Mouse (Mus musculus): ENCODE data around the gene Cdk9. TPM values are rescaled to one million over a fixed set of nuclear protein-coding genes. Genes with fewer than 3 reads are reported as not detected.

Cdk9 gene
- polyA plus RNA-seq, 1 experiment from 2014 or later, result 63.2 TPM

DNA sequence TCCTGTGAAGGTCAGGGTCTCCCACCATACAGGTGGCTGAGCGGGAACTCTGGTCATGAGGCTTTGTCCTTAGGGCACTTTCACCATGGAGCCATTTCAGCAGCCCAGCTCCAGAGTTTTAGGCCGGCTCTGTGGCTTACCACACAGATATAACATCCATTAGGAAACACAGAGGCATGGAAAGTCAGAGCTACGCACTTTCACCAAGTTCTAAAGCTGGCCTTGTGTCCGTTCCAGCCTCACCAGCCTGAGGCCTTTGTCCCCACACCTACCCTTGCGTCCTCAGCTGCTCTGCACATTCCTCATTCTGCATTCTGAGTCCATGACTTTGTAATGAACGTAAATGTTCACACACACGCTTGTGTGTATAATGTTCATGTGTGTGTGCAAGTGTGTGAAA lies 7.9 kb downstream of the Cdk9 start:
- H3K27me3 ChIP-seq (replicated peaks), result no peaks in the 10 kb centered on the region
- no peak for ATAC-seq (ENCODE audit: extremely low read depth, insufficient number of reproducible peaks, low FRiP score, low TSS enrichment)
- H3K4me3 ChIP-seq, result no peak overlapping the region
- H3K9ac ChIP-seq, result no peak overlapping the region
- H3K36me3 ChIP-seq, result peaks cover 83% of the 10 kb centered on the region
- no peaks in the 10 kb centered on the region for H3K4me1 ChIP-seq
- H3K4me2 ChIP-seq, result no peak overlapping the region
- WGBS, result 88% methylated on average over 7 of the region's 7 CpGs
- H3K27ac ChIP-seq (replicated peaks), result no peak overlapping the region
- no peaks in the 10 kb centered on the region for H3K9me3 ChIP-seq

DNA sequence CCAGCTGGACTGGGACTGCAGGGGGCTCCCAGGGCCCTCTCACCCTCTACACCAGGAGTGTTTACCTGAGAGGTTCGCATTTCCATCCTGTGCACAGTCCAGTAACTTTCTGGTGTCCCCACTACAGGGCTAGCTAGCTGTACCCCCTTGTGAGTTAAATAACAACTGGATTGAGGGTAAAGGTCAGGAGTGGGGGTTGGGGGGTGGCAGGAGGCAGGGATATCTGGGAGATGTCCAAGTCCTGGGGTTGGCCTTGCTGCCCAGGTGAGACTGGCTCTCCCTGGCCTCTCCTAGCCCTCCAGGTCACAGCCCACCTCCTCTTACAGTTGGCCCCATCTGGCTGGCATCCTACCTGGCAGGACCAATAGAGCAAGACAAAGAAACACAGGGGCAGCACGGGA lies 8.9 kb downstream of the Cdk9 start, which contains the start of gene Fpgs:
TSS of gene Fpgs (minus strand) at position 125 of the 401 bp plus-strand sequence.
- Histone ChIP-seq H3K27ac (replicated peaks) (no peak within 1 kb of the TSS), H3K9me3 (no peaks in the 10 kb centered on the region), H3K4me2 (no peak within 1 kb of the TSS), H3K9ac (no peak within 1 kb of the TSS), H3K27me3 (replicated peaks) (no peaks in the 10 kb centered on the region), H3K36me3 (peaks cover 73% of the 10 kb centered on the region), H3K4me3 (no peak within 1 kb of the TSS), H3K4me1 (no peaks in the 10 kb centered on the region)
- 81% methylated on average over 2 of the region's 2 CpGs for WGBS
- no peak for ATAC-seq (ENCODE audit: extremely low read depth, insufficient number of reproducible peaks, low FRiP score, low TSS enrichment)

DNA sequence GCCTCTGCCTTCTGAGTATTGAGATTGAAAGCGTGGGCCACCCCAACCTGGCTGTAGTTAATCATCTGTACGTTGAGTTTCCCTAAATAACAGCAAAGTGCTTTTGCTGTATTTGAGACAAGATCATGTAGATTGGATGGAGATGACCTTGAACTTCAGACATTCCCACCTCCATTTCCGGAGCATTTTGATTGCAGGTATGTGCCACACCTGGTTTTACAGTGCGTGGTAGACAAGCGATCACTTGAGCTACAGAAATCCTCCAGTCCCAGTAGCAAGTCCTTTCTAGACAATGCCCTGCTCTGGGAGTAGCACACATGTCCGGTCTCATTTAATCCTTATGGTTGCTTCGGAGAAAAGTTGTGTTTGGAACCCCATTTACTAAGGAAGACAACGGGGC lies 9.8 kb downstream of the Cdk9 start:
- Histone ChIP-seq H3K4me3 (no peak overlapping the region), H3K27ac (replicated peaks) (no peak overlapping the region), H3K9ac (no peak overlapping the region), H3K9me3 (no peaks in the 10 kb centered on the region), H3K27me3 (replicated peaks) (no peaks in the 10 kb centered on the region), H3K4me1 (no peaks in the 10 kb centered on the region), H3K36me3 (peaks cover 64% of the 10 kb centered on the region), H3K4me2 (no peak overlapping the region)
- 92% methylated on average over 8 of the region's 8 CpGs for WGBS
- ATAC-seq (ENCODE audit: extremely low read depth, insufficient number of reproducible peaks, low FRiP score, low TSS enrichment), result no peak

DNA sequence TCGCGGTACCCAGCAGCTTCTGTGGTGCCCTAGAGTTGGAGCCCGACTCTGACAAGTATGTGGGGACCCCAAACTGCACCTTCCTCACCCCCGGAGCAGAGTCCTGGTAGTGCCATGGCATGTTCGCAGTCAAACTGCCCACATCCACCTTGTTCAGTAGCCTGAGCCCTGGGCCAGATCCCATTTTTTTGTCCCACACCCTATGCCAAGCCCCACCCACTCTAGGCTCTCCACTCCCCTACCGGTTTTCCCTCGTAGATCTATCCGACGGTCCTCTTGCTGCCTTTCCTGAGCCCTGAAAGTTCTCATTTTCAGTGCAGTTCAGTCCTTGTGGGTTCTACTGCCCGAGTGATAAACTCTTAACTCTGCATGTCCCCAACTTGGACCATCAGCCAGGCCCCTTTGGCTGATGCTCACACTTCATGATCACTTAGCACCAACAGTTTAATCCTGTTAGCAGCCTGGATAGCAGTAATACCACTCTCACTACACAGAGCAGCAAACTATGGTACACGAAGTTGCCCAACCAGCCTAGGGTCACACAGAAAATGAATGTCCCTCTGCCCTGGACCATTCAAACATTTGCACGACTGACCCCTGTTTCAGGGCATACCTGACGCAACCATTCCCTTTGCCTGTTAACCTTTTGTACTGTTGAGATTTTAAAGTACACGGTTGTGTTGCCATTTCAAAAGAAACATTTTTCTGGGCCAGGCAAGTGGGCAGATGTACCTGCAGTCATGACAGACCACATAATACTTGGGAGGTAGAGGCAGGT lies 11.7 kb downstream of the Cdk9 start:
- Histone ChIP-seq H3K36me3 (peaks cover 45% of the 10 kb centered on the region), H3K9me3 (no peaks in the 10 kb centered on the region)

DNA sequence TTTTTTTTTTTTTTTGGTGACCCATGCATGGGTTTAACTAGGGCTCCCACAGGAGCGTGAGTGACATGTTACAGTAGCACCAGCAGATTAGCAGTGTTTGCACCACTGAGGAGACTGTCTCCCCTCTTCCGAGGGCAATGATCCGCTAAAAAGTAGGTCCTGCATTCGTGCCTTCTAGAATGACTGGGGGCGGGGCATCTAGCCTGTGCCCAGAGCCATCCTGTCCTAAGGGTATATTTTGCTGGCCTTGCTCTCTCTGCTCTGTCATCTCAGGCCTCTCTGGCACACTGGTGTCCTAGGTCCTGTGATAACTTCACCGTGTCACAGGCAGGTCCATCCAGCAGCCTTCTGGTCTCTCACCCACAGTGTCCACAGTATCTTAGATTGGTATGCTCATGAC lies 13.2 kb downstream of the Cdk9 start:
- no peak for ATAC-seq (ENCODE audit: extremely low read depth, insufficient number of reproducible peaks, low FRiP score, low TSS enrichment)
- Histone ChIP-seq H3K9me3 (no peaks in the 10 kb centered on the region), H3K4me2 (no peak overlapping the region), H3K4me1 (peaks cover 1% of the 10 kb centered on the region; the same call in 1 of the 2 replicates), H3K9ac (no peak overlapping the region), H3K4me3 (no peak overlapping the region), H3K36me3 (peaks cover 30% of the 10 kb centered on the region), H3K27me3 (replicated peaks) (no peaks in the 10 kb centered on the region), H3K27ac (replicated peaks) (no peak overlapping the region)
- 73% methylated on average over 6 of the region's 6 CpGs for WGBS

More for the DNA sequence above, 11.7 kb downstream of the Cdk9 start:
- no peaks in the 10 kb centered on the region for H3K27me3 ChIP-seq (replicated peaks)
- 76% methylated on average over 14 of the region's 14 CpGs for WGBS
- no peaks in the 10 kb centered on the region for H3K4me1 ChIP-seq
- H3K9ac ChIP-seq, result no peak overlapping the region
- no peak overlapping the region for H3K4me2 ChIP-seq
- ATAC-seq (ENCODE audit: extremely low read depth, insufficient number of reproducible peaks, low FRiP score, low TSS enrichment), result no peak
- H3K4me3 ChIP-seq, result no peak overlapping the region
- H3K27ac ChIP-seq (replicated peaks), result no peak overlapping the region

DNA sequence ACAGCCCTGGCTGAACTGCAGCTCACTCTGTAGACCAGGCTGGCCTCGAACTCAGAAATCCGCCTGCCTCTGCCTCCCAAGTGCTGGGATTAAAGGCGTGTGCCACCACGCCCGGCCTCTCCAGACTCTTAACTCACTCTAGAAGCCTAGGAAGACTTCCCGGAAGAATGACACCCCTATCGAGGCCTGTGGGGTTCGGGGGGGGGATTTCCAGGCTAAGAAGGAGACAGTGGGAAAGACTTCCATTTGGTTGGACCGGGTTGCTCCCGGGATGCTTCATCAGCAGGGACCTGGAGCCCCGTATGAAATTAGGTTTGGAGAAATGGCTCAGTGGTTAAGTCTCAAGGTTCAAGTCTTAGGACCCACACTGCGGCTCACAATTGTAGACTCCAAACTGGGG lies 18.2 kb downstream of the Cdk9 start:
- Histone ChIP-seq H3K9ac (peak overlapping the region; percentile 81), H3K27me3 (replicated peaks) (no peaks in the 10 kb centered on the region), H3K9me3 (no peaks in the 10 kb centered on the region), H3K4me2 (peak overlapping the region; percentile 87), H3K4me3 (peak overlapping the region; percentile 82), H3K27ac (replicated peaks) (0 out of 2 replicates have a peak overlapping the region, but pooled peaks have one; percentile 45), H3K4me1 (peaks cover 28% of the 10 kb centered on the region), H3K36me3 (peaks cover 16% of the 10 kb centered on the region)
- no peak for ATAC-seq (ENCODE audit: extremely low read depth, insufficient number of reproducible peaks, low FRiP score, low TSS enrichment)
- WGBS, result 85% methylated on average over 12 of the region's 12 CpGs

DNA sequence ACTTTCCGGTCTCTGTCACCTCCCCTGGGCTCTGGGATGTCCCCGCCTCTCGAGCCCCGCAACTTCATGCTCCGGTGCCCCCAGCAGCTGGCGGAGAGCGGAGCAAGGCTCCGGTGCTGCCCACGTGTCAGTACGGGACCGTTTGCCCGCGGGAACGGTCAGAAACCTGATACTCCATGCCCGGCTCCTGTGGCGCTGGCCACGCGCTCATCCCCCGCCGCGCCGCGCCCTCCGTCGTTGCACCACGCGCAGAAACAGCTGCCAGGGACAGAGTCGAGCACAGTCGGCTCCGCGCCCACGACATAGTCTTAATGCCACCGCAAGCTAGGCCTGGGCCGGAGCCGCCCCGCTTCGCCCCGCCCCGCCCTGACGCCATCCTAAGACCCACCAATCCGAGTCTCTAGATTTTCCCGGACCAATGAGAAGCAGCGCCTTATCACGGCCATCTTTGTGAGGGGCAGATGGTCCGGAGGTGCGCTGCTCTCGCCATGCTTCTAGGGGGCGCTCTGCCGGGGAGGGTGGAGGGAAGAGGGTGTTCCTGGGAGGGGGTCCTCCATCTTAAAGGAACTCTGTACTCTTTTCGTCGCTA lies 19.0 kb downstream of the Cdk9 start:
- peak overlapping the region; percentile 87 for H3K4me2 ChIP-seq
- H3K9me3 ChIP-seq, result no peaks in the 10 kb centered on the region
- WGBS, result under 1% methylated on average over 51 of the region's 51 CpGs
- H3K9ac ChIP-seq, result peak overlapping the region; percentile 94
- ATAC-seq (ENCODE audit: extremely low read depth, insufficient number of reproducible peaks, low FRiP score, low TSS enrichment), result peak; percentile 94
- H3K27me3 ChIP-seq (replicated peaks), result no peaks in the 10 kb centered on the region
- H3K4me1 ChIP-seq, result peaks cover 30% of the 10 kb centered on the region
- H3K36me3 ChIP-seq, result peaks cover 16% of the 10 kb centered on the region
- H3K27ac ChIP-seq (replicated peaks), result peak overlapping the region; percentile 71
- H3K4me3 ChIP-seq, result peak overlapping the region; percentile 82

DNA sequence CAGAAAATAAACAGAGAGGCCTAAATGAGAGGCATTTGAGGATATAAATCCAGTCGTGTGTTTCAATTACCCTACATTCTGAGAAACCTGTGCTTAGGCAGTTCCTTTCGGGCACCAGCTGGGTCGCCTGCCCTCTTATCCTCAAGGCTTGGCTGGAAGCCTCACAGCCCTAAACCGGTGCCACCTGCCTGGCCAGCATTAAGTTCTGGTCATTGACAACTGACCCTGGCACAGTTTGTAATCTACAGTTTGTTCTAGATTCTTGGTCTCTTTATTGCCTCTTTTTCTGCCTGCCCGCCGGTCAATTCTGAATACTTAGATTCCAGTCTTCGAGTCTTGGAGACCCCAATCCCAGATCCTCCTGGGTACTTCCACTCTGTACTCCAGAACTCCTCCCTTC lies 19.6 kb downstream of the Cdk9 start:
- Histone ChIP-seq H3K27ac (replicated peaks) (no peak overlapping the region), H3K27me3 (replicated peaks) (no peaks in the 10 kb centered on the region), H3K36me3 (peaks cover 17% of the 10 kb centered on the region), H3K9me3 (no peaks in the 10 kb centered on the region), H3K9ac (peak overlapping the region; percentile 94), H3K4me3 (peak overlapping the region; percentile 82), H3K4me1 (peaks cover 30% of the 10 kb centered on the region), H3K4me2 (peak overlapping the region; percentile 87)
- ATAC-seq (ENCODE audit: extremely low read depth, insufficient number of reproducible peaks, low FRiP score, low TSS enrichment), result no peak
- 21% methylated on average over 7 of the region's 7 CpGs for WGBS

DNA sequence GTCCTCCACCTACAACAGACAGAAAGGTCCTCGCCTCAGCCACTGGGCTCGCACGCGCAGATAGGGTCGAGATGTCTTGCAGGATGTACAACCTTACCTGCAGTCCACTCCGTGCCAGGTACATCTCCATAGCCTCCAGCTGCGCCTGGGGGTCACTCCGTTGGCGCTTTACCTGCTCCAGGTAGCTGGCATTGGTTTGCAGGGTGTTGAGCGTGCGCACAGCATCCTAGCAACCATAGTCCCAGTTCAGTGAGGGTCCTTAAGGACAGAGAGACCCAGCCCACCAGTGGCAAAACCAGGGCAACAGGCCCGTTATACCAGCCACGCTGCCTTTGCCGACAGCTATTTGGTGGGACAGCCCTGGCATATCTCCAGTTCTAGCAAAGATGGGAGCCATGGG lies 20.4 kb downstream of the Cdk9 start:
- peak overlapping the region; percentile 82 for H3K4me3 ChIP-seq
- H3K4me2 ChIP-seq, result peak overlapping the region; percentile 87
- peaks cover 30% of the 10 kb centered on the region for H3K4me1 ChIP-seq
- H3K27me3 ChIP-seq (replicated peaks), result no peaks in the 10 kb centered on the region
- no peak for ATAC-seq (ENCODE audit: extremely low read depth, insufficient number of reproducible peaks, low FRiP score, low TSS enrichment)
- peak overlapping the region; percentile 94 for H3K9ac ChIP-seq
- peaks cover 24% of the 10 kb centered on the region for H3K36me3 ChIP-seq
- no peaks in the 10 kb centered on the region for H3K9me3 ChIP-seq
- H3K27ac ChIP-seq (replicated peaks), result no peak overlapping the region
- 94% methylated on average over 14 of the region's 14 CpGs for WGBS

DNA sequence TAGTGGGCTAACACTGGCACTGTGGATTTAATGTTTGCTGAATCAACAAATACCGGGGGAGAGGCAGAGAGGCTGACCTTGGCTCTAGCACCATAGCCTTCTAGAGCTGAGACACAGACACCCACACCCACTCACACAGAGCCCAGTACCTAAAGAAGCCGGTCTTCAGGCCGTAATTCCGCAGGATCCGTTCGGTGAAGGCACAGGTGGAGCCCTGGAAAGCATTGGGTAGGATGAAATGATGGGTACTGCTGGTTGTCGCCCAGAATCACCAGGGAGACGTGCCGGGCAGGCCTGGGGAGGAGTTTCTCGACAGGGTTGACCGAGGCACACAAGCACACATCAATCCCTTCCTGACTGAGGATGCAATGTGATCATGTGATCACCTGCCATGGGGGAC lies 21.8 kb downstream of the Cdk9 start:
- no peaks in the 10 kb centered on the region for H3K27me3 ChIP-seq (replicated peaks)
- peaks cover 39% of the 10 kb centered on the region for H3K36me3 ChIP-seq
- no peak overlapping the region for H3K27ac ChIP-seq (replicated peaks)
- no peak overlapping the region for H3K4me3 ChIP-seq
- no peaks in the 10 kb centered on the region for H3K9me3 ChIP-seq
- no peak for ATAC-seq (ENCODE audit: extremely low read depth, insufficient number of reproducible peaks, low FRiP score, low TSS enrichment)
- peaks cover 30% of the 10 kb centered on the region for H3K4me1 ChIP-seq
- H3K9ac ChIP-seq, result no peak overlapping the region
- H3K4me2 ChIP-seq, result no peak overlapping the region
- 74% methylated on average over 11 of the region's 11 CpGs for WGBS

DNA sequence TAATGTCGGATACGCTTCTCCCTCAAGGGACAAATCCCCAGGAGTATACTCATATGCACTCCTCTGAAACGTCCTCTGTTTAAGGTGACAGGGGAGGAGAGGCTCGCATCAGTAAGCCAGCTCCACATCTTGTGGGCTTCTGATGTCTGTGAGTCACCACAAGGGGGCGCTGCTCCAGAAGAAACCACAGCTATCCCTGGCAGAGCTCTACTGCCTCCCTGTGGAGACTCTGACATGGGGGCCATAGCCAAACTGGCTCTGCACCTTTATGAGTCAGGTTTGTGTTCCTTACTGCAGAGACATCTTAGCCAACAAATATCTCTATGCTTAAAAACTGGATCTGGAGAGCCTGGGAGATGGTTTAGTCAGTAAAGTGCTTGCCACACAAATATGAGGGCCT lies 23.5 kb downstream of the Cdk9 start:
- Histone ChIP-seq H3K4me1 (peaks cover 26% of the 10 kb centered on the region), H3K4me3 (no peak overlapping the region), H3K27ac (replicated peaks) (no peak overlapping the region), H3K9ac (no peak overlapping the region), H3K27me3 (replicated peaks) (no peaks in the 10 kb centered on the region), H3K9me3 (no peaks in the 10 kb centered on the region), H3K4me2 (no peak overlapping the region), H3K36me3 (peaks cover 55% of the 10 kb centered on the region)
- ATAC-seq (ENCODE audit: extremely low read depth, insufficient number of reproducible peaks, low FRiP score, low TSS enrichment), result no peak
- 19% methylated on average over 5 of the region's 5 CpGs for WGBS

DNA sequence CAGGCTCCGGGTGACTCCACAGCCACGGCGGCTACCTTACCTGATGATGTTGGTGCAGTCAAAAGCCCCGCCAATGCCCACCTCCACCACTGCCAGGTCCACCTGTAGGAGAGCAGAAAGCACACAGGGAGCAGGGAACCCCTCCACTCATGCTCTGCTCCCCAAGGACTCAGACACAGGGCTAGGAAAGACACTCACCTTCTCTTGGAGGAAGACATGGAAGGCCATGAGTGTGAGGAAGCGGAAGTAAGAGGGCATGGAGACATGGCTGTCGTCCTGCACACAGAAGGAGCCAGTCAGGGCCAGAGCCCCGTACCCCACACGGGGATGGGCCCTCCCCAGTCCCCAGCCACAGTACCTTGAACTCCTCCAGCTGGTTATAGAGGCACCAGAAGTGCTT lies 25.3 kb downstream of the Cdk9 start:
- Histone ChIP-seq H3K36me3 (peaks cover 74% of the 10 kb centered on the region), H3K27me3 (replicated peaks) (no peaks in the 10 kb centered on the region), H3K9me3 (no peaks in the 10 kb centered on the region), H3K9ac (no peak overlapping the region), H3K4me1 (peaks cover 16% of the 10 kb centered on the region), H3K27ac (replicated peaks) (no peak overlapping the region), H3K4me3 (no peak overlapping the region), H3K4me2 (no peak overlapping the region)
- 87% methylated on average over 8 of the region's 8 CpGs for WGBS
- ATAC-seq (ENCODE audit: extremely low read depth, insufficient number of reproducible peaks, low FRiP score, low TSS enrichment), result no peak

Measured in heart, embryonic 13.5 days (tissue).